Mouse (Mus musculus): ENCODE data around the gene Med4. TPM values are rescaled to one million over a fixed set of nuclear protein-coding genes. Genes with fewer than 3 reads are reported as not detected.

Gene Med4
- total RNA-seq (2015) = 39.9 and 42.8 TPM in 2 replicates
- total RNA-seq (2017) = 65.7 and 71.0 TPM in 2 replicates

GRCm38 (mm10) chr14:73509765-73510423 lies at the start of gene Med4:
Gene Med4, plus strand, starts transcription at chr14:73510025.
- ATAC-seq (replicated peaks; ENCODE audit: poor library complexity) = peak; percentile 89

- no peak for ATAC-seq (replicated peaks; ENCODE audit: poor library complexity)
Observed at GRCm38 (mm10) chr14:73460514-73461134, 49.2 kb upstream of the Med4 start.

- no peak for ATAC-seq (replicated peaks; ENCODE audit: poor library complexity)
Observed at GRCm38 (mm10) chr14:73462211-73462610, 47.6 kb upstream of the Med4 start.

GRCm38 (mm10) chr14:73467697-73468096 lies 42.1 kb upstream of the Med4 start:
- no peak for ATAC-seq (replicated peaks; ENCODE audit: poor library complexity)

- ATAC-seq (replicated peaks; ENCODE audit: poor library complexity) = no peak
Observed at GRCm38 (mm10) chr14:73469506-73469905, 40.3 kb upstream of the Med4 start.

- no peak for ATAC-seq (replicated peaks; ENCODE audit: poor library complexity)
Observed at GRCm38 (mm10) chr14:73470593-73470992, 39.2 kb upstream of the Med4 start.

GRCm38 (mm10) chr14:73472205-73472604 lies 37.6 kb upstream of the Med4 start:
- ATAC-seq (replicated peaks; ENCODE audit: poor library complexity) = no peak

GRCm38 (mm10) chr14:73473670-73474460 lies 36.0 kb upstream of the Med4 start:
- no peak for ATAC-seq (replicated peaks; ENCODE audit: poor library complexity)

- peak; percentile 98 for ATAC-seq (replicated peaks; ENCODE audit: poor library complexity)
Observed at GRCm38 (mm10) chr14:73474636-73475093, 35.2 kb upstream of the Med4 start.

GRCm38 (mm10) chr14:73475506-73475905 lies 34.3 kb upstream of the Med4 start:
- ATAC-seq (replicated peaks; ENCODE audit: poor library complexity) = no peak

- ATAC-seq (replicated peaks; ENCODE audit: poor library complexity) = no peak
Observed at GRCm38 (mm10) chr14:73476361-73476934, 33.4 kb upstream of the Med4 start.

- no peak for ATAC-seq (replicated peaks; ENCODE audit: poor library complexity)
Observed at GRCm38 (mm10) chr14:73477077-73477476, 32.7 kb upstream of the Med4 start.

- no peak for ATAC-seq (replicated peaks; ENCODE audit: poor library complexity)
Observed at GRCm38 (mm10) chr14:73478321-73478720, 31.5 kb upstream of the Med4 start.

GRCm38 (mm10) chr14:73479771-73480170 lies 30.1 kb upstream of the Med4 start:
- ATAC-seq (replicated peaks; ENCODE audit: poor library complexity) = no peak

GRCm38 (mm10) chr14:73483516-73484229 lies 26.2 kb upstream of the Med4 start:
- ATAC-seq (replicated peaks; ENCODE audit: poor library complexity) = no peak

- ATAC-seq (replicated peaks; ENCODE audit: poor library complexity) = no peak
Observed at GRCm38 (mm10) chr14:73484366-73485110, 25.3 kb upstream of the Med4 start.

- no peak for ATAC-seq (replicated peaks; ENCODE audit: poor library complexity)
Observed at GRCm38 (mm10) chr14:73486641-73487040, 23.2 kb upstream of the Med4 start.

GRCm38 (mm10) chr14:73493356-73493755 lies 16.5 kb upstream of the Med4 start:
- no peak for ATAC-seq (replicated peaks; ENCODE audit: poor library complexity)

GRCm38 (mm10) chr14:73494122-73494521 lies 15.7 kb upstream of the Med4 start:
- peak; percentile 99 for ATAC-seq (replicated peaks; ENCODE audit: poor library complexity)

- no peak for ATAC-seq (replicated peaks; ENCODE audit: poor library complexity)
Observed at GRCm38 (mm10) chr14:73495753-73496152, 14.1 kb upstream of the Med4 start.

Data from megakaryocyte progenitor cell, adult 5-6 weeks (primary cell).